Mouse (Mus musculus): ENCODE data around the gene Gpc4. TPM values are rescaled to one million over a fixed set of nuclear protein-coding genes. Genes with fewer than 3 reads are reported as not detected.

The Gpc4 gene
- total and polyA plus RNA-seq, 3 experiments: 5.1 to 9.4 TPM; not detected in 1

DNA sequence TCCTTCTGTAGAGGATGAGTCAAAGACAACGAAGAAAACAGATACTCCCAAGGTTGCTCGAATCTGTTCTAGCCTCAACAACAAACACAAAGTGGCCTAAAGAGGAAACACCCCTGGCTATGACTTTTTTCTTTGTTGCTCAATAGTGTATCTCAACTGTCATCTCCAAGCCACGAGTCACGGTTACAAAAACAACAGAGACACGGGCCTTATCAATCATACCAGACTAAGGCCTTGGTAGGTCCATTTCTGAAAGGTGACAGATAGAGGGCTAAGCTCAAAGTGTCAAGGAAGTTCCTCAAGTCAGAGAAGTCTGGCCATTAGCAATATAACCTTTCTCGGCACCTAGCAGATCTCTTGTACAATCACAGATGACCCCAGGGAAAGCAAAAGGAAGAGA is 63.6 kb downstream of the Gpc4 start:
- H3K9me3 ChIP-seq (replicated peaks; ENCODE audit: insufficient read depth, low read length): no peaks in the 10 kb centered on the region
- H3K79me2 ChIP-seq (ENCODE audit: control insufficient read depth, insufficient read depth, low read length, poor library complexity): no peaks in the 10 kb centered on the region
- H3K9ac ChIP-seq (ENCODE audit: control insufficient read depth, low read depth, low read length, poor library complexity, severe bottlenecking): no peak overlapping the region
- H3K4me3 ChIP-seq (ENCODE audit: control insufficient read depth in 1 of 2, insufficient read depth in 1 of 2, low read depth in 2 of 2, low read length in 2 of 2): peak overlapping the region in 1 of 2 experiments; percentile 3; a peak in 1 of 4 replicates
- H3K4me1 ChIP-seq (ENCODE audit: control insufficient read depth in 1 of 2, insufficient read depth in 2 of 2, low read length in 2 of 2): peaks cover 6 to 35% of the 10 kb centered on the region in 2 experiments
- peak; percentile 78 for DNase-seq (ENCODE audit: low read depth, low spot score)
- H3K36me3 ChIP-seq (ENCODE audit: control insufficient read depth in 1 of 2, insufficient read depth in 2 of 2, low read length in 2 of 2): peaks cover 0 to 29% of the 10 kb centered on the region in 2 experiments; a peak in 2 of 4 replicates
- H3K27me3 ChIP-seq (ENCODE audit: control insufficient read depth in 1 of 2, insufficient read depth in 2 of 2, low read length in 2 of 2): no peaks in the 10 kb centered on the region
- H3K27ac ChIP-seq (ENCODE audit: control insufficient read depth, low read depth, low read length): peak overlapping the region; percentile 93
- TF ChIP-seq GATA1 (IDR thresholded peaks at IDR 0.05; ENCODE audit: low read depth, low read length) (peak; percentile 81), USF2 (IDR thresholded peaks at IDR 0.05; ENCODE audit: borderline replicate concordance in 1 of 2, insufficient read depth in 1 of 2, low read depth in 1 of 2, low read length in 2 of 2) (no peak), TBP (IDR thresholded peaks at IDR 0.05; ENCODE audit: low read depth, low read length) (no peak), MYB (IDR thresholded peaks at IDR 0.05; ENCODE audit: low read depth, low read length) (peak; percentile 94), ZNF384 (IDR thresholded peaks at IDR 0.05; ENCODE audit: low read depth, low read length) (peak; percentile 75), TAL1 (IDR thresholded peaks at IDR 0.05; ENCODE audit: low read length) (peak; percentile 86), CHD1 (IDR thresholded peaks at IDR 0.05; ENCODE audit: low read depth, low read length) (no peak), SIN3A (IDR thresholded peaks at IDR 0.05; ENCODE audit: low read length) (peak; percentile 63), SMC3 (IDR thresholded peaks at IDR 0.05; ENCODE audit: low read depth, low read length) (no peak), NELFE (IDR thresholded peaks at IDR 0.05; ENCODE audit: low read depth, low read length) (no peak), POLR2AphosphoS2 (IDR thresholded peaks at IDR 0.05; ENCODE audit: low read length) (no peak), MAZ (IDR thresholded peaks at IDR 0.05; ENCODE audit: low read depth, low read length) (no peak), UBTF (IDR thresholded peaks at IDR 0.05; ENCODE audit: borderline replicate concordance, insufficient read depth, low read depth, low read length) (no peak), ETS1 (IDR thresholded peaks at IDR 0.05; ENCODE audit: low read depth, low read length) (peak; percentile 61; the same call in 1 of the 2 replicates), ZMIZ1 (IDR thresholded peaks at IDR 0.05; ENCODE audit: low read depth, low read length) (no peak), MAFK (IDR thresholded peaks at IDR 0.05; ENCODE audit: borderline replicate concordance, low read depth, low read length) (no peak), TCF12 (IDR thresholded peaks at IDR 0.05; ENCODE audit: low read depth, low read length) (peak; percentile 88), EP300 (IDR thresholded peaks at IDR 0.05; ENCODE audit: low read depth in 1 of 2, low read length in 2 of 2) (peak; percentile 91 to 95), MAX (IDR thresholded peaks at IDR 0.05; ENCODE audit: low read length) (peak; percentile 53; the same call in 1 of the 2 replicates), MEF2A (IDR thresholded peaks at IDR 0.05; ENCODE audit: extremely low read depth, insufficient replicate concordance, low read depth, low read length, poor library complexity, severe bottlenecking) (no peak), RCOR1 (IDR thresholded peaks at IDR 0.05; ENCODE audit: low read depth, low read length) (0 out of 2 replicates have a peak, but pooled peaks have one; percentile 41), BHLHE40 (IDR thresholded peaks at IDR 0.05; ENCODE audit: borderline replicate concordance, low read depth, low read length) (peak; percentile 87), ELF1 (IDR thresholded peaks at IDR 0.05; ENCODE audit: low read depth, low read length) (no peak), ZC3H11A (IDR thresholded peaks at IDR 0.05; ENCODE audit: low read depth, low read length) (no peak), ZKSCAN1 (IDR thresholded peaks at IDR 0.05; ENCODE audit: low read depth, low read length) (no peak), NRF1 (IDR thresholded peaks at IDR 0.05; ENCODE audit: insufficient read depth, low read depth, low read length, poor library complexity, severe bottlenecking) (no peak), POLR2AphosphoS5 (IDR thresholded peaks at IDR 0.05; ENCODE audit: borderline replicate concordance, low read depth, low read length) (no peak), JUND (IDR thresholded peaks at IDR 0.05; ENCODE audit: low read depth, low read length) (no peak), HCFC1 (IDR thresholded peaks at IDR 0.05; ENCODE audit: low read depth, low read length) (no peak), USF1 (IDR thresholded peaks at IDR 0.05; ENCODE audit: low read depth, low read length) (no peak), CHD2 (IDR thresholded peaks at IDR 0.05; ENCODE audit: low read length) (no peak), E2F4 (IDR thresholded peaks at IDR 0.05; ENCODE audit: borderline replicate concordance, low read depth, low read length) (no peak), CTCF (IDR thresholded peaks at IDR 0.05 in 2 of 3, conservative IDR thresholded peaks at IDR 0.05 in 1 of 3; ENCODE audit: control insufficient read depth in 1 of 3, insufficient read depth in 1 of 3, low read depth in 2 of 3, low read length in 3 of 3, poor library complexity in 1 of 3, severe bottlenecking in 1 of 3) (no peak), POLR2A (IDR thresholded peaks at IDR 0.05; ENCODE audit: control insufficient read depth in 1 of 2, insufficient read depth in 1 of 2, low read depth in 1 of 2, low read length in 2 of 2, poor library complexity in 1 of 2) (no peak), KAT2A (conservative IDR thresholded peaks at IDR 0.05; ENCODE audit: low read depth, low read length) (no peak), RAD21 (IDR thresholded peaks at IDR 0.05; ENCODE audit: low read depth, low read length) (no peak), MYC (IDR thresholded peaks at IDR 0.05; ENCODE audit: low read depth, low read length) (no peak), MXI1 (IDR thresholded peaks at IDR 0.05; ENCODE audit: low read depth, low read length) (peak; percentile 9; the same call in 1 of the 2 replicates)

All from MEL (cell line).